Mouse (Mus musculus) urinary bladder, postnatal 10 days (tissue): ENCODE results near the gene Spata1.
"Not testable (repeated sequence)": the region's sequence is repeated elsewhere in the genome, so short reads cannot be mapped to it uniquely, and the experiment has no call there.

ENCODE experiments used
- DNase-seq: peaks from one replicate; pipeline ENCODE4 v3.0.0; 2022; ENCODE audit warnings: low spot score

The Spata1 gene

GRCm38 (mm10) chr3:146451375-146451774 is 48.2 kb downstream of the Spata1 start:
- DNase-seq: no peak

GRCm38 (mm10) chr3:146450371-146450841 is 49.1 kb downstream of the Spata1 start:
- DNase-seq: peak; percentile 70

- no peak for DNase-seq
Observed at GRCm38 (mm10) chr3:146449745-146450250, 49.8 kb downstream of the Spata1 start, which contains the start of gene Ctbs. Gene Ctbs, plus strand, starts transcription at chr3:146449795.

GRCm38 (mm10) chr3:146448969-146449368 is 50.6 kb downstream of the Spata1 start:
- DNase-seq: no peak

GRCm38 (mm10) chr3:146448372-146448771 is 51.2 kb downstream of the Spata1 start:
- no peak for DNase-seq

GRCm38 (mm10) chr3:146447598-146447997 is 52.0 kb downstream of the Spata1 start:
- DNase-seq: no peak

GRCm38 (mm10) chr3:146447156-146447555 is 52.4 kb downstream of the Spata1 start:
- no peak for DNase-seq

- no peak for DNase-seq
Observed at GRCm38 (mm10) chr3:146444880-146445279, 54.7 kb downstream of the Spata1 start.

GRCm38 (mm10) chr3:146443380-146443779 is 56.2 kb downstream of the Spata1 start:
- no peak for DNase-seq

GRCm38 (mm10) chr3:146442936-146443335 is 56.6 kb downstream of the Spata1 start:
- DNase-seq: no peak

- DNase-seq: no peak
Observed at GRCm38 (mm10) chr3:146442484-146442883, 57.1 kb downstream of the Spata1 start.

- DNase-seq: no peak
Observed at GRCm38 (mm10) chr3:146440422-146440821, 59.1 kb downstream of the Spata1 start.

- DNase-seq: no peak
Observed at GRCm38 (mm10) chr3:146440011-146440410, 59.5 kb downstream of the Spata1 start.

GRCm38 (mm10) chr3:146436114-146436513 is 63.4 kb downstream of the Spata1 start:
- DNase-seq: no peak

GRCm38 (mm10) chr3:146435533-146435932 is 64.0 kb downstream of the Spata1 start:
- DNase-seq: no peak

GRCm38 (mm10) chr3:146434686-146435085 is 64.9 kb downstream of the Spata1 start:
- no peak for DNase-seq

GRCm38 (mm10) chr3:146433681-146434350 is 65.7 kb downstream of the Spata1 start:
- DNase-seq: no peak

GRCm38 (mm10) chr3:146433063-146433462 is 66.5 kb downstream of the Spata1 start:
- DNase-seq: not testable (repeated sequence)

- DNase-seq: no peak
Observed at GRCm38 (mm10) chr3:146426489-146426888, 73.1 kb downstream of the Spata1 start.

GRCm38 (mm10) chr3:146425902-146426301 is 73.7 kb downstream of the Spata1 start:
- DNase-seq: no peak

GRCm38 (mm10) chr3:146424306-146424900 is 75.2 kb downstream of the Spata1 start:
- no peak for DNase-seq

GRCm38 (mm10) chr3:146423710-146424109 is 75.8 kb downstream of the Spata1 start:
- no peak for DNase-seq

GRCm38 (mm10) chr3:146421787-146422186 is 77.8 kb downstream of the Spata1 start:
- DNase-seq: no peak
